Mouse (Mus musculus) heart, adult 2 months (tissue): ENCODE results near the gene Ube2j2. TPM values are rescaled to one million over a fixed set of nuclear protein-coding genes. Genes with fewer than 3 reads are reported as not detected.

Experiments used
- DNase-seq, 2 experiments: peaks; one replicate each; pipeline ENCODE4 v3.0.0; 2021
- H3K27ac ChIP-seq: fragments of 200-600 bp; 2 replicates; pipeline ENCODE4 v1.8.1; 2022
- H3K27me3 ChIP-seq: fragments of 200-500 bp; 2 replicates; pipeline ENCODE4 v1.6.1; 2012; ENCODE audit warnings: mild to moderate bottlenecking, low read length, inconsistent platforms, mixed read lengths; ENCODE audit not compliant: control insufficient read depth, insufficient read depth
- H3K36me3 ChIP-seq: fragments of 200-500 bp; 2 replicates; pipeline ENCODE4 v1.6.1; 2012; ENCODE audit warnings: low read length, inconsistent platforms; ENCODE audit not compliant: control insufficient read depth, insufficient read depth
- H3K4me1 ChIP-seq: fragments of 200-500 bp; 2 replicates; pipeline ENCODE4 v1.6.1; 2011; ENCODE audit warnings: low read length; ENCODE audit not compliant: control insufficient read depth, insufficient read depth
- H3K4me3 ChIP-seq: fragments of 200-600 bp; 2 replicates; pipeline ENCODE4 v1.8.1; 2022
- H3K79me2 ChIP-seq: fragments of 200-500 bp; replicated peaks from 2 replicates; pipeline ENCODE4 v1.6.1; 2012; ENCODE audit warnings: mild to moderate bottlenecking, inconsistent platforms, low read length, moderate library complexity, mixed read lengths; ENCODE audit not compliant: control insufficient read depth, insufficient read depth
- H3K9ac ChIP-seq: fragments of 200-500 bp; 2 replicates; pipeline ENCODE4 v1.6.1; 2012; ENCODE audit warnings: low read depth, mild to moderate bottlenecking, control low read depth, inconsistent platforms, low read length, mixed read lengths
- CTCF ChIP-seq: fragments of 200-600 bp; IDR thresholded peaks from 2 replicates; pipeline ENCODE4 v1.8.1; 2022; ENCODE audit warnings: antibody characterized with exemption, mild to moderate bottlenecking, moderate library complexity
- EP300 ChIP-seq: fragments of 200-500 bp; IDR thresholded peaks from 2 replicates; pipeline ENCODE4 v1.6.1; 2011; ENCODE audit warnings: low read depth, low read length, control low read depth; ENCODE audit not compliant: insufficient read depth
- POLR2A ChIP-seq: fragments of 200-500 bp; IDR thresholded peaks from 2 replicates; pipeline ENCODE4 v1.6.1; 2011; ENCODE audit warnings: mild to moderate bottlenecking, low read depth, low read length, control low read depth; ENCODE audit not compliant: insufficient read depth
- WGBS: fragments of 180-500 bp; shearing (Covaris S2); methylation state at CpG from one replicate; pipeline ENCODE4 v1.1.7; 2018; 5-methylcytosine and 5-hydroxymethylcytosine counted together
- intact Hi-C: fragments of 180-260 bp; cut with DNase I; formaldehyde crosslinking; loops from one replicate; pipeline ENCODE4 v1.15.1; 2025
- polyA plus RNA-seq: library from polyadenylated mRNA; depleted of rRNA; stranded (reverse); fragments of >200 nt; gene quantifications from 2 replicates; pipeline ENCODE4 v1.2.3, GENCODE M21; 2012
- total RNA-seq, 2 experiments: library from RNA; stranded (reverse); gene quantifications; 2 replicates each; pipeline ENCODE4 v1.2.3; 2021

Ube2j2 gene
- total and polyA plus RNA-seq, 3 experiments = 29.7 to 56.7 (median 55.8) TPM

DNA sequence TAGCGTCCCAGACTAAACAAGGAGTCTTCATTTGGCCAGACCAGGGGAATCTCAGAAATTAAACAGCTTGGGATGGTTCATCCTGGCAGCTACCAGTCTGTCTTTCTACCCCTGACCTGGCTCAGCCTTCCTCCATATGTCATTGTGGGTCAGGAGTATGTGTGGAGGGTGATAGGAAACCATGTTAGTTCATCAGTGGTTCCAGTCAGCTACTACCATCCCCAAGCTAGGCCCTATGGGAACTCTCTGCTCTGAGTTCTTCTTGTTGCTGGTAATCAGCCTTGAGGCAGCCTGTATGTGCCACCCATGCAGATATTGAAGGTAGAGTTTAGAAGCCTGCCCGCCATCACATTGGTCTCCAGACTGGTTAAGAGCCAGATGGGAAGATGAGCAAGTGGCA lies 45.3 kb upstream of the Ube2j2 start:
- H3K27me3 ChIP-seq = no peaks in the 10 kb centered on the region
- DNase-seq = no peak
- H3K4me1 ChIP-seq = peaks cover 25% of the 10 kb centered on the region
- no peak overlapping the region for H3K4me3 ChIP-seq
- WGBS = 100% methylated on average over 2 of the region's 2 CpGs
- TF ChIP-seq CTCF (no peak), POLR2A (no peak), EP300 (no peak)
- H3K27ac ChIP-seq = no peak overlapping the region
- peaks cover 5% of the 10 kb centered on the region for H3K36me3 ChIP-seq
- intact Hi-C loops = no loop called here
- H3K79me2 ChIP-seq = 0 out of 2 replicates have a peak, but pooled peaks cover under 1% of the 10 kb centered on the region
- no peak overlapping the region for H3K9ac ChIP-seq

DNA sequence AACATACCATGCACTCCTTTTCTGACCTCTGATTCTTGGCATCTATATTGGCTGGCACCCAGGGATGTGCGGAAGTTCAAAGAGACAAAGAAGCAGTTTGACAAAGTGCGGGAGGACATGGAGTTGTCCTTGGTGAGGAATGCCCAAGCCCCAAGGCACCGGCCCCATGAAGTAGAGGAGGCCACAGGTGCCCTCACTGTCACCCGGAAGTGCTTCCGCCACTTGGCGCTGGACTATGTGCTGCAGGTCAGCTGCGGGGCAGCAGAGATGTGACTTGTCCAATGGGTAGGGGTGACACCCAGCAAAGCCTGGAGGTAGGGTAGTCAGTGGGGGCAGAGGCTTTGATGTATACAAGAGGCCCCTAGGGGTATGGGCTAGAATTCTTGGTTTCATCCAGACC lies 44.3 kb upstream of the Ube2j2 start:
- no peak overlapping the region for H3K4me3 ChIP-seq
- no peak overlapping the region for H3K9ac ChIP-seq
- 90% methylated on average over 7 of the region's 7 CpGs for WGBS
- TF ChIP-seq CTCF (no peak), EP300 (no peak), POLR2A (no peak)
- H3K27ac ChIP-seq = no peak overlapping the region
- peaks cover 5% of the 10 kb centered on the region for H3K36me3 ChIP-seq
- intact Hi-C loops = no loop called here
- peak in 1 of 2 experiments; percentile 2 for DNase-seq
- peaks cover 19% of the 10 kb centered on the region for H3K4me1 ChIP-seq
- no peaks in the 10 kb centered on the region for H3K27me3 ChIP-seq
- H3K79me2 ChIP-seq = no peaks in the 10 kb centered on the region

DNA sequence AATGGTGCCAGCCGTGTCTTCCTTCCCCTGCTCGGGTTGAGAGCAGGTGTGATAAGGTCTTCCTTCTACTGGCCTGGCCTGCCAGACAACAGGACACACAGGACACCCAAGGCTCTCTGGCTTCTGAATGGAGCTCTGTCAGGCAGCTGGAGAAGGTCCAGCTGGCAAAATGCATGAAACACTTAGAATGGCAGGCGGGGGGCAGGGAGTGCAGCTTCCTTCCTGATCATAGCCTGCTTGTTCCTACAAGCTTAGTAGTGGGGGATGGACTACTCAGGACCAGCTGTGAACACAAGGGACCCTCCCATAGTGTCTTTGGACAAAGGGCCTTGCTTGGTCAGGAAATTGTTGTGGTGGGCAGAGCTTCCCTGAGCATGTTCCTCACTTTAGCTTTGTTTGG lies 42.4 kb upstream of the Ube2j2 start:
- H3K4me3 ChIP-seq = no peak overlapping the region
- peaks cover 5% of the 10 kb centered on the region; the same call in 1 of the 2 replicates for H3K4me1 ChIP-seq
- intact Hi-C loops = no loop called here
- TF ChIP-seq EP300 = 0 out of 2 replicates have a peak, but pooled peaks have one; percentile 38
- no peak for TF ChIP-seq CTCF
- 7% methylated on average over 3 of the region's 3 CpGs for WGBS
- no peak overlapping the region for H3K9ac ChIP-seq
- no peak overlapping the region for H3K27ac ChIP-seq
- H3K27me3 ChIP-seq = no peaks in the 10 kb centered on the region
- no peaks in the 10 kb centered on the region for H3K79me2 ChIP-seq
- H3K36me3 ChIP-seq = peaks cover 2% of the 10 kb centered on the region; the same call in 1 of the 2 replicates
- peak; percentile 47 to 58 for DNase-seq

DNA sequence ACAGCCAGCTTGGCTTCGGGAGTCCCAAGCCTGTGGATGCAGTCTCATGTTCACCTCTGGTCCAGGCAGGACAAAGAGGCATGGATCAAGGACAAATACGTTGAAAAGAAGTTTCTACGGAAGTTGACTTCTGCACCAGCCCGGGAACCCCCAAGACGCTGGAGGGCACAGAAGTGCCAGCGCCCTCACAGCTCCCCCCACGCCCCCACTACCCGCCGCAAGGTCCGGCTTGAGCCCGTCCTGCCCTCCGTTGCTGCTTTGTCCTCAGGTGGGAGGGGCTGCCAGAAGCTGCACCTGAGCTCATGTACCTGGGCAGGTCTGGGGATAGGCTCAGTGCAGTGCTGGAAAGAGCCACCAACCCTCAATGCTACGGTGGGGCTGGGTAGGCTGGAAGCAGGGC lies 40.4 kb upstream of the Ube2j2 start:
- H3K27ac ChIP-seq = no peak overlapping the region

DNA sequence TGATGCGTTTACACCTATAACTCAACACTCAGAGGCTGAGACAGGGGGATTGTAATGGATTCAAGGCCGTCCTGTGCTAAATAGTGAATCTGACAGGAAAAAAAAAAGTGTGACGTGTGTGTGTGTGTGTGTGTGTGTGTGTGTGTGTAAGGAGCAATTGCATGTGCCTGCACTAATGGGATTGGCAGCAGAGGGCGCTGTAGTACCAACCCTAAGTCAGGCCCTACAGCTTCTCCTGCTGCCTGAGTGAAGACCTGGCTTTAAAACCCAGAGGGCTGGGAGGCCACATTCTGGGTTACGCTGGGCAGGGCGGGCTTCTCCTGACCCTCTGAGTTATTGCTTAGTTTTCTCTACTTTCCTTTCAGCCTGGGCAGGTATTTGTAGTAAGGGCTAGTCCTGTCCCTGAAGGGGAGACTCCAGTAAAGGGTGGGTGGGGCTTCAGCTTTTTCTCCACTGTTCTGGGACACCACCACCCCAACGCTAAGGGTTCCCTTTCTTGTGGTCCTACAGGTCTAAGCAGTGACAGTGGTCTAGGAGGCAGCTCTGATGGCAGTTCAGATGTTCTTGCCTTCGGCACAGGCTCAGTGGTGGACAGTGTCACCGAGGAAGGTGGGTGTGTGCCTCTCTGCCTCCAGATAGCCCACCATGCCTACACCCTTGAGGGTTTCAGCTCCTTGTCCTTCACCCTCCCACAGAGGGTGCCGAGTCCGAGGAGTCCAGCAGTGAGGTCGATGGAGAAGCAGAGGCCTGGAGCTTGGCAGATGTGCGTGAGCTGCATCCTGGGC lies 39.1 kb upstream of the Ube2j2 start:
- Histone ChIP-seq H3K27me3 (no peaks in the 10 kb centered on the region), H3K4me3 (no peak overlapping the region), H3K9ac (no peak overlapping the region), H3K79me2 (no peaks in the 10 kb centered on the region), H3K4me1 (peaks cover 5% of the 10 kb centered on the region; the same call in 1 of the 2 replicates), H3K36me3 (peaks cover 2% of the 10 kb centered on the region; the same call in 1 of the 2 replicates), H3K27ac (no peak overlapping the region)
- WGBS = 92% methylated on average over 13 of the region's 13 CpGs
- TF ChIP-seq POLR2A (no peak), EP300 (no peak), CTCF (peak; percentile 34)
- peak; percentile 4 to 19 for DNase-seq
- intact Hi-C loops = no loop called here

More for the DNA sequence above, 40.4 kb upstream of the Ube2j2 start:
- WGBS = 98% methylated on average over 13 of the region's 13 CpGs
- intact Hi-C loops = no loop called here
- H3K27me3 ChIP-seq = no peaks in the 10 kb centered on the region
- peaks cover 5% of the 10 kb centered on the region; the same call in 1 of the 2 replicates for H3K4me1 ChIP-seq
- peaks cover 2% of the 10 kb centered on the region; the same call in 1 of the 2 replicates for H3K36me3 ChIP-seq
- no peak for DNase-seq
- H3K4me3 ChIP-seq = no peak overlapping the region
- no peaks in the 10 kb centered on the region for H3K79me2 ChIP-seq
- H3K9ac ChIP-seq = no peak overlapping the region
- no peak for TF ChIP-seq CTCF
- no peak for TF ChIP-seq EP300
- no peak for TF ChIP-seq POLR2A

DNA sequence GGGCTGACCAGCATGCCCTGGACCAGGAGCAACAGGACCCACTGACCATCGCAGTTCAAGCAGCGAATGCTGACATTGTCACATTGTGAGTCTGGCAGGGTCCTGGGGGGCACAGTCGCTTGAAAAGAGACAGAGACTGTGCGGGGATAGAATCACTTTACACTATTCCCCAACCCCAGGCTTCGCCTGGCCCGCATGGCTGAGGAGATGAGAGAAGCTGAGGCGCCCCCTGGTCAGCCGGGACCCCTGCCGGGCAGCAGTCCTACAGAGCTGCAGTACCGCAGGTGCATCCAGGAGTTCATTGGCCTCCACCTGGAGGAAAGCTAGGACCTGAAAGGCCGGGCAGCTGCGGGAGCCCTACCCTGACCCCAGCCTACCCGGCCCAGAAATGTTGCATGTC lies 38.0 kb upstream of the Ube2j2 start:
- 90% methylated on average over 13 of the region's 13 CpGs for WGBS
- DNase-seq = peak in 1 of 2 experiments; percentile 2
- no peak overlapping the region for H3K9ac ChIP-seq
- no peak overlapping the region for H3K4me3 ChIP-seq
- no peak for TF ChIP-seq CTCF
- TF ChIP-seq POLR2A = no peak
- TF ChIP-seq EP300 = no peak
- no peaks in the 10 kb centered on the region for H3K27me3 ChIP-seq
- H3K4me1 ChIP-seq = peaks cover 5% of the 10 kb centered on the region; the same call in 1 of the 2 replicates
- intact Hi-C loops = no loop called here
- H3K27ac ChIP-seq = no peak overlapping the region
- H3K36me3 ChIP-seq = peaks cover 2% of the 10 kb centered on the region; the same call in 1 of the 2 replicates
- no peaks in the 10 kb centered on the region for H3K79me2 ChIP-seq
